Mouse (Mus musculus): ENCODE results near the gene Gm3727. TPM values are rescaled to one million over a fixed set of nuclear protein-coding genes. Genes with fewer than 3 reads are reported as not detected.

Gene Gm3727
- not detected for polyA plus RNA-seq (2017; shearing (Covaris generic))

DNA sequence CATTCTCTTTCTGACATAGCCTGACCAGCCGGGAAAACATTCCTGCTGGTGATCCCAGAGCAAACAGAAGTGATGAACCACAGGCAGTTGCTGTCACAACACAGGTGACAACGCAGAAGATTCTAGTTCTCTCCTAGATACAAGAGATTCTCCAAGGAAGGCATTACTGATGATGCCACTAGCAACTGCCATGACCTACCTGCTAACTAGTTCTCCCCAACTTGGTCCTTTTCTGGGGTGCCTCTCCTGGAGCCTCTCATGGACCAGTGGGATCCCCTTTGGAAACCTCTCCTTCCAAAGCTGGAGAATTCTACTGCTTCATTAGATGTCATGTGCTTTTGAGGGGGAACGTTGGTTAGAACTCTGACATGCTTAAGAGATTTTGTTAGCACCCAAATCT lies at the start of gene Gm3727:
Gm3727 (minus strand) TSS at position 101 of the 400 bp plus-strand sequence.

Other genes starting within 250 kb of the Gm3727 start
- 1 to 10 TPM in 1 of 2 experiments, under 1 TPM in 1; 0.47 to 1.2 TPM for gene Gm10406, start 237.3 kb downstream of the Gm3727 start, polyA plus RNA-seq (2017; shearing (Covaris generic))
- gene Gm3685, start 219.7 kb downstream of the Gm3727 start, polyA plus RNA-seq (2017; shearing (Covaris generic)): not detected
- gene Gm3696, start 164.1 kb downstream of the Gm3727 start, polyA plus RNA-seq (2017; shearing (Covaris generic)): 1 to 10 TPM; 1.8 to 2.4 TPM
- not detected for gene Gm6676, start 139.3 kb downstream of the Gm3727 start, polyA plus RNA-seq (2017; shearing (Covaris generic))
- 1 to 10 TPM; 3.6 to 3.7 TPM for gene Gm3512, start 90.2 kb downstream of the Gm3727 start, polyA plus RNA-seq (2017; shearing (Covaris generic))
- gene Gm16434, start 70.2 kb downstream of the Gm3727 start, polyA plus RNA-seq (2017; shearing (Covaris generic)): not detected
- 1 to 10 TPM; 6.0 to 6.3 TPM for gene Gm3739, start 50.3 kb upstream of the Gm3727 start, polyA plus RNA-seq (2017; shearing (Covaris generic))
- gene Gm5797, start 67.7 kb upstream of the Gm3727 start, polyA plus RNA-seq (2017; shearing (Covaris generic)): not detected
- not detected for gene Gm8374, start 100.4 kb upstream of the Gm3727 start, polyA plus RNA-seq (2017; shearing (Covaris generic))
- under 1 TPM in 1 of 2 experiments, not detected in 1; 0.17 TPM for gene Gm3755, start 186.2 kb upstream of the Gm3727 start, polyA plus RNA-seq (2017; shearing (Covaris generic))
- gene Gm3752, start 219.0 kb upstream of the Gm3727 start, polyA plus RNA-seq (2017; shearing (Covaris generic)): 1 to 10 TPM; 1.7 to 6.4 TPM